Mouse (Mus musculus) G1E (cell line): Measurements from ENCODE around the gene Hpcal1.

Source experiments
- CTCF ChIP-seq: IDR thresholded peaks from 2 replicates; pipeline ENCODE4 v1.5.1; 2012; ENCODE audit warnings: low read depth, low read length, inconsistent platforms, mixed read lengths
- GATA1 ChIP-seq: IDR thresholded peaks from 2 replicates; pipeline ENCODE4 v1.6.1; 2012; ENCODE audit warnings: borderline replicate concordance, low read length, inconsistent platforms, mixed read lengths

GRCm38 (mm10) chr12:17778320-17778719 is 87.7 kb downstream of the Hpcal1 start:
- no peak for TF ChIP-seq CTCF
- TF ChIP-seq GATA1 = no peak
